Mouse (Mus musculus) MEL (cell line): ENCODE data around the gene Colgalt2. TPM values are rescaled to one million over a fixed set of nuclear protein-coding genes. Genes with fewer than 3 reads are reported as not detected.

Experiments used
- DNase-seq: peaks from one replicate; pipeline ENCODE4 v3.0.0; 2011; ENCODE audit warnings: low read depth, low spot score
- H3K27ac ChIP-seq: 2 replicates; pipeline ENCODE4 v1.5.1; 2012; ENCODE audit warnings: low read depth, mild to moderate bottlenecking, control low read depth, low read length, moderate library complexity; ENCODE audit not compliant: control insufficient read depth
- H3K27me3 ChIP-seq, 2 experiments: fragments of 150-350 bp in 1 of 2; sonication (generic) in 1 of 2; 2 replicates each; pipeline ENCODE4 v1.6.1; 2012; ENCODE audit warnings: low read length in 2 of 2, mild to moderate bottlenecking in 2 of 2, improper control_type of control experiment in 1 of 2, moderate library complexity in 1 of 2; ENCODE audit not compliant: insufficient read depth in 2 of 2, control insufficient read depth in 1 of 2
- H3K36me3 ChIP-seq, 2 experiments: 2 replicates each; pipeline ENCODE4 v1.6.1; 2012 to 2014; ENCODE audit warnings: low read length in 2 of 2, improper control_type of control experiment in 1 of 2, inconsistent platforms in 1 of 2, mild to moderate bottlenecking in 1 of 2; ENCODE audit not compliant: insufficient read depth in 2 of 2, control insufficient read depth in 1 of 2
- H3K4me1 ChIP-seq, 2 experiments: fragments of 150-350 bp in 1 of 2; sonication (generic) in 1 of 2; 2 replicates each; pipeline ENCODE4 v1.6.1; 2012; ENCODE audit warnings: low read length in 2 of 2, improper control_type of control experiment in 1 of 2, mild to moderate bottlenecking in 1 of 2; ENCODE audit not compliant: insufficient read depth in 2 of 2, control insufficient read depth in 1 of 2
- H3K4me3 ChIP-seq, 2 experiments: fragments of 150-350 bp in 1 of 2; sonication (generic) in 1 of 2; 2 replicates each; pipeline ENCODE4 v1.5.1; 2012; ENCODE audit warnings: low read depth in 2 of 2, low read length in 2 of 2, mild to moderate bottlenecking in 2 of 2, moderate library complexity in 2 of 2, control low read depth in 1 of 2, improper control_type of control experiment in 1 of 2; ENCODE audit not compliant: control insufficient read depth in 1 of 2, insufficient read depth in 1 of 2
- H3K79me2 ChIP-seq: 2 replicates; pipeline ENCODE4 v1.6.1; 2012; ENCODE audit warnings: mild to moderate bottlenecking, low read length, moderate library complexity; ENCODE audit not compliant: control insufficient read depth, poor library complexity, insufficient read depth
- H3K9ac ChIP-seq: 2 replicates; pipeline ENCODE4 v1.6.1; 2012; ENCODE audit warnings: low read depth, mild to moderate bottlenecking, control low read depth, low read length, moderate library complexity; ENCODE audit not compliant: control insufficient read depth, poor library complexity, severe bottlenecking
- H3K9me3 ChIP-seq: fragments of 150-350 bp; sonication (generic); replicated peaks from 2 replicates; pipeline ENCODE4 v1.6.1; 2012; ENCODE audit warnings: mild to moderate bottlenecking, low read length, improper control_type of control experiment, moderate library complexity; ENCODE audit not compliant: insufficient read depth
- BHLHE40 ChIP-seq: IDR thresholded peaks from 2 replicates; pipeline ENCODE4 v1.6.1; 2012; ENCODE audit warnings: low read depth, mild to moderate bottlenecking, inconsistent platforms, low read length, improper control_type of control experiment, borderline replicate concordance
- CHD1 ChIP-seq: IDR thresholded peaks from 2 replicates; pipeline ENCODE4 v1.6.1; 2012; ENCODE audit warnings: low read depth, mild to moderate bottlenecking, inconsistent platforms, low read length, improper control_type of control experiment
- E2F4 ChIP-seq: IDR thresholded peaks from 2 replicates; pipeline ENCODE4 v1.6.1; 2011; ENCODE audit warnings: low read depth, low read length, improper control_type of control experiment, borderline replicate concordance
- ELF1 ChIP-seq: IDR thresholded peaks from 2 replicates; pipeline ENCODE4 v1.6.1; 2014; ENCODE audit warnings: low read depth, mild to moderate bottlenecking, inconsistent platforms, low read length, improper control_type of control experiment, moderate library complexity
- GABPA ChIP-seq: IDR thresholded peaks from 2 replicates; pipeline ENCODE4 v1.6.1; 2012; ENCODE audit warnings: low read depth, mild to moderate bottlenecking, inconsistent platforms, low read length, improper control_type of control experiment, moderate library complexity
- JUND ChIP-seq: IDR thresholded peaks from 2 replicates; pipeline ENCODE4 v1.6.1; 2011; ENCODE audit warnings: low read depth, mild to moderate bottlenecking, improper control_type of control experiment, low read length
- MAFK ChIP-seq: IDR thresholded peaks from 2 replicates; pipeline ENCODE4 v1.6.1; 2011; ENCODE audit warnings: low read depth, mild to moderate bottlenecking, low read length, improper control_type of control experiment, borderline replicate concordance
- MAZ ChIP-seq: IDR thresholded peaks from 2 replicates; pipeline ENCODE4 v1.6.1; 2012; ENCODE audit warnings: low read depth, mild to moderate bottlenecking, inconsistent platforms, low read length, improper control_type of control experiment
- MEF2A ChIP-seq: IDR thresholded peaks from 2 replicates; pipeline ENCODE4 v1.6.1; 2014; ENCODE audit warnings: low read depth, mild to moderate bottlenecking, inconsistent platforms, low read length, improper control_type of control experiment; ENCODE audit not compliant: poor library complexity, insufficient replicate concordance, severe bottlenecking; ENCODE audit errors: extremely low read depth
- NELFE ChIP-seq: IDR thresholded peaks from 2 replicates; pipeline ENCODE4 v1.6.1; 2011; ENCODE audit warnings: low read depth, low read length, improper control_type of control experiment
- NRF1 ChIP-seq: IDR thresholded peaks from 2 replicates; pipeline ENCODE4 v1.6.1; 2014; ENCODE audit warnings: low read depth, mild to moderate bottlenecking, inconsistent platforms, low read length, improper control_type of control experiment, moderate library complexity; ENCODE audit not compliant: poor library complexity, insufficient read depth, severe bottlenecking
- POLR2A ChIP-seq, 2 experiments: IDR thresholded peaks; 2 replicates each; pipeline ENCODE4 v1.6.1; 2011 to 2012; ENCODE audit warnings: low read length in 2 of 2, mild to moderate bottlenecking in 2 of 2, control low read depth in 1 of 2, improper control_type of control experiment in 1 of 2, low read depth in 1 of 2, moderate library complexity in 1 of 2; ENCODE audit not compliant: control insufficient read depth in 1 of 2, insufficient read depth in 1 of 2, poor library complexity in 1 of 2
- POLR2AphosphoS2 ChIP-seq: IDR thresholded peaks from 2 replicates; pipeline ENCODE4 v1.6.1; 2011; ENCODE audit warnings: low read length, improper control_type of control experiment
- RAD21 ChIP-seq: IDR thresholded peaks from 2 replicates; pipeline ENCODE4 v1.6.1; 2011; ENCODE audit warnings: mild to moderate bottlenecking, low read depth, low read length, improper control_type of control experiment
- RCOR1 ChIP-seq: IDR thresholded peaks from 2 replicates; pipeline ENCODE4 v1.6.1; 2012; ENCODE audit warnings: low read depth, mild to moderate bottlenecking, inconsistent platforms, low read length, improper control_type of control experiment
- SMC3 ChIP-seq: IDR thresholded peaks from 2 replicates; pipeline ENCODE4 v1.6.1; 2011; ENCODE audit warnings: low read depth, low read length, improper control_type of control experiment
- TBP ChIP-seq: IDR thresholded peaks from 2 replicates; pipeline ENCODE4 v1.8.0; 2011; ENCODE audit warnings: low read depth, low read length, improper control_type of control experiment
- USF2 ChIP-seq, 2 experiments: IDR thresholded peaks; 2 replicates each; pipeline ENCODE4 v1.6.1; 2011 to 2012; ENCODE audit warnings: improper control_type of control experiment in 2 of 2, low read length in 2 of 2, borderline replicate concordance in 1 of 2, inconsistent platforms in 1 of 2, low read depth in 1 of 2, mild to moderate bottlenecking in 1 of 2; ENCODE audit not compliant: insufficient read depth in 1 of 2
- ZC3H11A ChIP-seq: IDR thresholded peaks from 2 replicates; pipeline ENCODE4 v1.6.1; 2012; ENCODE audit warnings: low read depth, mild to moderate bottlenecking, inconsistent platforms, low read length, improper control_type of control experiment
- polyA plus RNA-seq, 2 experiments: library from polyadenylated mRNA; stranded (reverse) in 1 of 2; unstranded in 1 of 2; fragments of >175 nt in 1 of 2; fragments of >200 nt in 1 of 2; gene quantifications; 2 replicates each; pipeline versions ENCODE4 v1.2.1 to v1.2.4; 2012; ENCODE audit warnings: low replicate concordance in 2 of 2, low read depth in 1 of 2; ENCODE audit not compliant: insufficient read length in 2 of 2, insufficient read depth in 1 of 2, missing spikeins in 1 of 2
- total RNA-seq: library from RNA; depleted of rRNA; stranded (reverse); fragments of 300-350 nt; gene quantifications from 2 replicates; pipeline ENCODE4 v1.2.3, GENCODE M21; 2012

The Colgalt2 gene
- total and polyA plus RNA-seq, 3 experiments = not detected

DNA sequence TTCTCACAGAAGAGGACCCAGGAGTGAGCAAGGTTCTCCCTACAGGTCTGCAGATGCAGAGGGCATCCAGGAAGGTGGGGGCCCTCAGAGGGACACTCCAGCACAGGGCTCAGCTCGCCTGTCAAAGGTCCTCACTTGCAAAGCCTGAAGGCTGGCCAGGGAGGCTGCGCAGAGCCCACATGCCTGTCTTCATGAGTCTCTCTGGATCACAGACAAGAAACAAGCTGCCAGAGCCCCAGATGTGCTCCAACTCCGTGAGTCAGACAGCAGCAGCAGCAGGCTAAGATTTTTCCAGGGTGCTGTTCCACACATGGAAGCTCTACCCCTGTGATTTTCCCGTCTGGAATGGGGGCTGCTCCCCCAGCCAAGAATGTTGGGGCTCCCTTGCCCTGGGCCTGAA is 114.6 kb downstream of the Colgalt2 start:
- Histone ChIP-seq H3K4me1 (no peaks in the 10 kb centered on the region), H3K9me3 (no peaks in the 10 kb centered on the region)

DNA sequence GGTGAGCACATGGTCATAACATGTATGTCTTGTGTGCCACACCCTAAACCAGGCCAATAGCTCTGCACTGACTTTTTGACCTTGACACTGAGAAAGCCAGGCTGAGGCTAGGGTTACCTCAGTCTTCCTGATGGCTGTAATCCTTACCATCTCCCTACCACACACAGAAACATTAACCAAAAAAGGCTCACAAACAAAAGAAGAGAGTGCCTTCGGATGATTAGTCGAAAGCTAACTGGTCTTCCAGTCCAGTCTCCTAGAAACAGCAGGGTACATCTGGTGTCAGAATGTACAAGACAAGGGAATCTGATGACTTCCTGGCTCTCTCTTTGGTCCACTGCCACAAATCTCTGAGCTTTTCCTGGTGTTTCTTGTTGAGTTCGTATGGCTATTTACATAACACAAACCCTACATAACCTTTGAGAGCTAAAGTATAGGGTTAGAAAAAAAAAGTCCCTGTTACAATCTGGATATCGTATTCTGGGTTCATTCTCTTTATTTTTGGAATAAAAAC is 117.5 kb downstream of the Colgalt2 start:
- DNase-seq = no peak
- H3K9ac ChIP-seq = no peak overlapping the region
- TF ChIP-seq RCOR1 (no peak), TBP (no peak), GABPA (no peak), ZC3H11A (no peak), MAZ (no peak), POLR2AphosphoS2 (no peak), E2F4 (no peak), ELF1 (no peak), BHLHE40 (no peak), SMC3 (no peak), MEF2A (no peak), NELFE (no peak), RAD21 (no peak), USF2 (IDR thresholded peaks at IDR 0.05; ENCODE audit: borderline replicate concordance in 1 of 2, insufficient read depth in 1 of 2, low read depth in 1 of 2, low read length in 2 of 2) (no peak), CHD1 (no peak), NRF1 (no peak)
- no peaks in the 10 kb centered on the region; a peak in 1 of 4 replicates for H3K4me1 ChIP-seq
- no peak overlapping the region for H3K4me3 ChIP-seq
- H3K9me3 ChIP-seq = no peaks in the 10 kb centered on the region
- H3K36me3 ChIP-seq = no peaks in the 10 kb centered on the region
- H3K79me2 ChIP-seq = no peaks in the 10 kb centered on the region
- H3K27me3 ChIP-seq = peaks cover 0 to 6% of the 10 kb centered on the region in 2 experiments; a peak in 2 of 4 replicates
- no peak overlapping the region for H3K27ac ChIP-seq

More for the DNA sequence above, 114.6 kb downstream of the Colgalt2 start:
- no peaks in the 10 kb centered on the region for H3K36me3 ChIP-seq
- H3K79me2 ChIP-seq = no peaks in the 10 kb centered on the region
- H3K27me3 ChIP-seq = peaks cover 0 to 6% of the 10 kb centered on the region in 2 experiments; a peak in 3 of 4 replicates
- H3K27ac ChIP-seq = no peak overlapping the region
- DNase-seq = no peak
- H3K4me3 ChIP-seq = no peak overlapping the region
- no peak overlapping the region for H3K9ac ChIP-seq
- TF ChIP-seq POLR2A (IDR thresholded peaks at IDR 0.05; ENCODE audit: control insufficient read depth in 1 of 2, insufficient read depth in 1 of 2, low read depth in 1 of 2, low read length in 2 of 2, poor library complexity in 1 of 2) (no peak), MAFK (no peak), MAZ (no peak), NRF1 (no peak), JUND (no peak)
